Mouse (Mus musculus) spleen, adult 2 months (tissue): ENCODE measurements at regions not wholly inside any gene's neighbourhood (a gene's known extent, or its start where the extent isn't known, plus 50 kb on each side); places are given as distances from the start of the nearest gene placed in this dataset.

ENCODE experiments used
- DNase-seq, 2 experiments: peaks; one replicate each; pipeline versions ENCODE4 v3.0.0 to v3.0.0-alpha.2; 2012 to 2021; ENCODE audit warnings: low spot score in 2 of 2, low read depth in 1 of 2
- H3K27ac ChIP-seq: fragments of 200-500 bp; 2 replicates; pipeline ENCODE4 v1.5.1; 2012; ENCODE audit warnings: low read length, inconsistent platforms; ENCODE audit not compliant: insufficient read depth
- H3K27me3 ChIP-seq: fragments of 200-500 bp; 2 replicates; pipeline ENCODE4 v1.6.1; 2012; ENCODE audit warnings: mild to moderate bottlenecking, moderate library complexity, low read length, inconsistent platforms; ENCODE audit not compliant: control insufficient read depth, insufficient read depth
- H3K36me3 ChIP-seq: fragments of 200-500 bp; 2 replicates; pipeline ENCODE4 v1.6.1; 2012; ENCODE audit warnings: mild to moderate bottlenecking, low read length, inconsistent platforms; ENCODE audit not compliant: control insufficient read depth, insufficient read depth
- H3K4me1 ChIP-seq: fragments of 200-500 bp; 2 replicates; pipeline ENCODE4 v1.6.1; 2011; ENCODE audit warnings: inconsistent platforms; ENCODE audit not compliant: control insufficient read depth, insufficient read depth, insufficient read length
- H3K4me3 ChIP-seq: fragments of 200-500 bp; 2 replicates; pipeline ENCODE4 v1.5.1; 2011; ENCODE audit warnings: mild to moderate bottlenecking, inconsistent platforms; ENCODE audit not compliant: insufficient read depth, insufficient read length; ENCODE audit errors: extremely low read depth
- CTCF ChIP-seq: fragments of 200-500 bp; IDR thresholded peaks from 2 replicates; pipeline ENCODE4 v1.5.1; 2011; ENCODE audit warnings: mild to moderate bottlenecking, inconsistent platforms; ENCODE audit not compliant: insufficient read depth, insufficient read length, insufficient replicate concordance; ENCODE audit errors: extremely low read depth
- POLR2A ChIP-seq: fragments of 200-500 bp; IDR thresholded peaks from 2 replicates; pipeline ENCODE4 v1.6.1; 2011; ENCODE audit warnings: low read depth, low read length, inconsistent platforms
- WGBS: fragments of 180-500 bp; shearing (Covaris S2); methylation state at CpG from one replicate; pipeline ENCODE4 v1.1.7; 2018; 5-methylcytosine and 5-hydroxymethylcytosine counted together

DNA sequence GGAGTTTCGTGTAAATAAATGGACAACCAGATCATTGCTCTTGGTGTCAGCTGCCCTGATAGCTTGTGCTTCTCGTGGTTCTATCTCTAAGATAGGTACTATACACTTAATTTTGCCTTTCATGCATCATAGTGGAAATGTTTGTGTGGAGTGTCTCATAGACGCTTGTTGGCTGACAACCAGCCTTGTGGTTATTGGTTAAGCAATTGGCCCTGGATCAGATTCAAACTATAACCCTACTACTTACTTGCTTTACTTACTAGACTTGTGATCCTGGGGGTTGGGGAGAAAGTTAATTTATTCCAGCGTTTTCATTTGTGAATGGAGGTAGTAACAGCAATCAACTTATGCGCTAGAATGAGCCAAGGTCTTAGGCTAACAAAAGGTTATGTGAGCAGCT, 135.2 kb downstream of the Pten start:
- peaks cover 7% of the 10 kb centered on the region; the same call in 1 of the 2 replicates for H3K4me1 ChIP-seq
- H3K36me3 ChIP-seq = no peaks in the 10 kb centered on the region
- no peaks in the 10 kb centered on the region for H3K27me3 ChIP-seq
- TF ChIP-seq CTCF (no peak), POLR2A (no peak)
- no peak for DNase-seq
- no peak overlapping the region for H3K4me3 ChIP-seq
- no peak overlapping the region for H3K27ac ChIP-seq
- 89% methylated on average over 5 of the region's 5 CpGs for WGBS

DNA sequence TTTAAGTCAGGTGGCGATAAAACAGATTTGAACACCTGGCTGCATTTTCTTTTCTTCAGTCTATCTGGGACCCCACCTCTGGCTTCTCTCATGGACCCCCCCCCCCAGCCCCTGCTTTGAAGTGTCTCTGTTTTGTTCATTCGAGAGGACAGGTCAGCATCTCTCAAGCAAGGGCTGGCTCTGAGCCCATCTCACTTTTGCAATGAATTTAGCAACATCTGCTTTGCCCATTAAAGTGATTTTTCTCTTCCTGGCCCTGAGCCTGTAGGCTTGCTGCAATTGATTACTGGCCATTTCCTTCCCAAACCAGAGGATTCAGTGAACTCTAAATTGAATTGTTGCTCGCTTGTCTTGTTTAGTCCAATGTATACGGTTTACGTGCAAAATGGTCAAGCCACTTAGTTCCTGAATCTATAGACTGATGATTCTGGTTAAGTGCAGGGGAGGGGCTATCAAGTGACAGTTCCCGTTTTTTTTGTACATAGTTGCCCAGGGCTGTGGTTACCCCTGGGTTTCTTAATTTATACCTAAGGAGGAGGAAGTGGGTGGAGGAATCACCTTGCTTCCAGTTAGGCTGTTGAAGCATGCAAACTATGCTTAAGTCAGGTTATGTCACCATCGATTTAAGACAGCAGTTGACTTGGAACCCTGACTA, 146.3 kb downstream of the Pten start:
- DNase-seq = peak; percentile 51 to 62
- Histone ChIP-seq H3K27me3 (no peaks in the 10 kb centered on the region), H3K27ac (no peak overlapping the region), H3K36me3 (no peaks in the 10 kb centered on the region), H3K4me1 (peaks cover 28% of the 10 kb centered on the region), H3K4me3 (no peak overlapping the region)
- TF ChIP-seq POLR2A = no peak
- no peak for TF ChIP-seq CTCF
- WGBS = 16% methylated on average over 7 of the region's 7 CpGs

DNA sequence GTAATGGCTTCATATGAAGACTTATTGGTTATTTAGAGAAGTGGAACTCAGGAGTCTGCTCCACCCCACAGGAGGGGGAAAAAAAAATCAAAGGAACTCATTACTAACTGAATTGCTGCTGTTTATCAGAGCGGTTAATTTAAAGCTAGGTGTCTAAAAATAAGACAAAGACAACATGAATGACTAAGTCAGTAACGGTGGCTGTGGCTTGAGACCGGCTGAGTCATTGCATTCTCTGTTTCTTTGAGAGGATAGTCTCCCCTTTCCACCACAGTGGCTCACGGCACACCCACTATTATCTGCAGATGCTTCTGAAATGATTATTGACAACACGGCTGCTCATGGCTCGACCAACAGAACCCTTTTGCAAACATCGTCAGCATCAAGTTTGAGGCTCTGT, 147.2 kb downstream of the Pten start:
- no peak overlapping the region for H3K4me3 ChIP-seq
- no peak for DNase-seq
- no peaks in the 10 kb centered on the region for H3K27me3 ChIP-seq
- peaks cover 29% of the 10 kb centered on the region for H3K4me1 ChIP-seq
- TF ChIP-seq CTCF (no peak), POLR2A (no peak)
- peak overlapping the region; percentile 39; the same call in 1 of the 2 replicates for H3K27ac ChIP-seq
- WGBS = 16% methylated on average over 7 of the region's 7 CpGs
- no peaks in the 10 kb centered on the region for H3K36me3 ChIP-seq

DNA sequence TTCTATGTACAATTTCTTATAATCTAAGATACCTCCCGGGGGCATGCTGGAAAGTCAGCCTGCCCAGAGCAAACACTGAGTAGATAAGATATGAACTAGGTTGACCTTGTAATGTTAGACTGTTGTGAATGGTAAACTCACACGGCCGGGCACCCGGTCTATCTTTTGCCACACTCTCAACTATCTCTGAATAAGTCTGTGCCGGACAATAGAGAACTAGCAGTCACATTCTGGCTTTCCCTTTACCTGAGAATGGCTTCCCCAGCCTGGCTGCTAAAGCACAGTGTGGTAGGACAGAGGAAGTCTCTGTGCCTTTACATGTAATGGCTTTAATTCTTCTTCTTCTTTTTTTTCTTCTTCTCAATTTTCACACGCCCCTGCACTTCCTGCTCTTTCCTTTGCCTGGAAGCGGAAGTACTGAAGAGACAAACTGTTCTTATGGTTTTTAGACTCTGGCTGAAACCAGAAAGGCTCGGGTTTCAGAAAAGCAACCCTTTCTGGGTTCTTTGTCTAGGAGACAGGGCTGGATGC, 148.7 kb downstream of the Pten start:
- Histone ChIP-seq H3K27me3 (no peaks in the 10 kb centered on the region), H3K36me3 (no peaks in the 10 kb centered on the region), H3K4me1 (peaks cover 32% of the 10 kb centered on the region), H3K4me3 (peak overlapping the region; percentile 12; the same call in 1 of the 2 replicates), H3K27ac (peak overlapping the region; percentile 79)
- DNase-seq = peak; percentile 37 to 55
- no peak for TF ChIP-seq CTCF
- no peak; the same call in 1 of the 2 replicates for TF ChIP-seq POLR2A
- WGBS = 7% methylated on average over 8 of the region's 8 CpGs

DNA sequence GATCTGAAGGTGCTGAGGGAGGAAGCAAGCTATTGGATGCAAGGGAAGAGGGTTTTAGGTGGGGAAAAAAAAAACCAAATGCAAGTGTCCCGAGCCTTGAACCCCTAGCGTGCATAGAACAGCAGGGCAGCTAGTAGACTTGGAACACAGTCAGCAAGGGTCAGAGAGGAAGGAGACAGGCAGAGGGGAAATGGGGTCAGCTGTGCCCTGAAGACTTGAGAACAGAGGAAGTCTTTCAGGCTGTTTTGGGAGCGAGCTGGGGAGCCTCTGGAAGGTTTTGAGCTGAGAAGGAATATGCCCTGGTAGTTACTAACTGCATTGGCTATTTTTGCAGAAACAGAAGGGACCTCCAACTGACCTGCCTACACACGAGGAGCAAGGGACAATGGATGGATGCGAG, 149.5 kb downstream of the Pten start:
- H3K27me3 ChIP-seq = no peaks in the 10 kb centered on the region
- DNase-seq = no peak
- peaks cover 32% of the 10 kb centered on the region for H3K4me1 ChIP-seq
- no peaks in the 10 kb centered on the region for H3K36me3 ChIP-seq
- whole genome bisulfite sequencing = 52% methylated on average over 5 of the region's 5 CpGs
- no peak for TF ChIP-seq CTCF
- TF ChIP-seq POLR2A = no peak
- peak overlapping the region; percentile 61 for H3K27ac ChIP-seq
- H3K4me3 ChIP-seq = no peak overlapping the region

DNA sequence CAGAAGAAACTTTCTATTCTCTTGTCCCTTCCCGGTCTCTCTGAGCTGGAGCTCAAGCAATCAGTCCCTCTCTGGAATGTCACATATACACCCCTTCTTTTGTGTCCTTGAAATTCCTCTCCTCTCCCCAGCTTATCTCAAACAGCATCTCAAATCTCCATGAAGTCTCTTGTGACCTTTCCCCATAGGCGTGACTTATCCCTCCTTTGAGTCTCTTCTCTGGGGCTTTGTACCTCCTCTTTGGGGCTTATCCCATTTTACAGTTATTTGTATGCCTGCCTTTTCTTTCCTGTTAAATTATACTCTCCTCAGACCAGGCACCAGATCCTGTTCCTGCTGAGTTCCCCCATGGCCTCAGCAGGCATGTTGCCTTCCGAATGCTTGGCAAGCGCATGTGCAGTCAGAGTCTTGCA, 152.8 kb downstream of the Pten start:
- Histone ChIP-seq H3K4me3 (no peak overlapping the region), H3K4me1 (peaks cover 21% of the 10 kb centered on the region), H3K27ac (no peak overlapping the region), H3K36me3 (no peaks in the 10 kb centered on the region), H3K27me3 (no peaks in the 10 kb centered on the region)
- no peak for DNase-seq
- WGBS = 92% methylated on average over 4 of the region's 4 CpGs
- TF ChIP-seq POLR2A (no peak), CTCF (no peak)

DNA sequence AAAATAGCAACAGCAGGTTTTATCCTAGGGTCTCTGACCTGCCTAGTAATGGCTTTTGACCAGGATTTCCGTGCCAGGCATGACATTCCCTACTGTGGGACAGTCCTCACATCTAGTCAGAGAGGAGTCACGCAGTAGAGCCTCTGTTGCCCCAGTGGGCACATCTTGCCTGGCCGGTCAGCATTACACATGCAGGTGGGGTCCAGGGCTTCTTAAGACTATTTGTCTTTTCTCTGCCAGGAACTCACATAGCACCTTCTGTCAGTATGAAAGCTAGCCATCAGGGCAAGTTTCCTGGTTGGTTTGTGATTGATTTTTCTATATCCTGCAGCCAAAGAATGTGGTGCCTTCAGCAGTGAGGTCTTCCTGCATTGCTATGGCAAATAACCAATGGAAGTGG, 155.0 kb downstream of the Pten start:
- Histone ChIP-seq H3K4me3 (no peak overlapping the region), H3K27me3 (no peaks in the 10 kb centered on the region), H3K27ac (no peak overlapping the region), H3K4me1 (peaks cover 5% of the 10 kb centered on the region), H3K36me3 (no peaks in the 10 kb centered on the region)
- DNase-seq = no peak
- TF ChIP-seq POLR2A (no peak), CTCF (no peak)
- 96% methylated on average over 3 of the region's 3 CpGs for WGBS
